In the genomic region with DNA sequence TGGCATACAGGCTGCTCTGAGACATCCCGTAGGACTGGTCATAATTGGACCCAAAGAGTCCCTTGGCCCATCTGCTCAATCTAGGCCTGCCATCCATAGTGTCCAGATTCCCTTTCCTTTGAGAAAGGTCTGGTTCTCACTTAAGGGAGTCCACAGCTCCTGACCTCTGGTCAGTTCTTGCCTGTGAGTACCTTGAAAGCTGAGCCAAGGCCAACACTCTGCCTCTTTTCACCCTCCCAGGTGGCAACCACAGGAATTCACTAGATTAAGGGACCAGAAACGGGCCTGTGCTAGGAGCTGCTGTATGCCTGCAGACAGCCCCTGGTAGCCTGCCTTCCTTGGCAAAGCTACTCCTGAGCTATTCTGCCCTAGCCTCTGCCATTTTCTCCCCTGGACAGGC, we compare ENCODE assay signal across 12 mouse cellular contexts. TPM values are rescaled to one million over a fixed set of nuclear protein-coding genes. Genes with fewer than 3 reads are reported as not detected.
DNase-seq lines count a peak whose midpoint lies in the region; ATAC-seq and TF ChIP-seq lines count a peak whose summit lies in the region.
"Had no signal": no experiment of that assay in that cellular context is flagged by ENCODE, and none has a peak within 500 bp of the region (broad histone marks: within the 10 kb centered on the region; RNA-seq: fewer than 3 reads in every experiment).

No protein-coding gene starts in this region.

- peaks cover 13% of the 10 kb centered on the region for H3K79me2 ChIP-seq in myocyte (ENCODE audit: control insufficient read depth, insufficient read depth)

- H3K4me2 ChIP-seq in heart, postnatal 0 days (ENCODE audit: low read depth, low read length), result peak overlapping the region; percentile 76
- peak overlapping the region; percentile 96 for H3K4me2 ChIP-seq in hindbrain, embryonic 14.5 days (replicated peaks)
- H3K4me2 ChIP-seq in hindbrain, embryonic 16.5 days (ENCODE audit: low read length), result peak overlapping the region; percentile 93; the same call in 1 of the 2 replicates
- peak overlapping the region; percentile 71 for H3K4me2 ChIP-seq in myocyte (ENCODE audit: low read depth)

- 38% methylated on average over 2 of the region's 2 CpGs for WGBS in heart, postnatal 0 days
- 75% methylated on average over 2 of the region's 2 CpGs for WGBS in hindbrain, embryonic 14.5 days
- WGBS in hindbrain, embryonic 16.5 days, result 64% methylated on average over 2 of the region's 2 CpGs

- H3K27me3 ChIP-seq in heart, postnatal 0 days (ENCODE audit: control insufficient read depth, insufficient read depth, low read length), result no peaks in the 10 kb centered on the region
- no peaks in the 10 kb centered on the region for H3K27me3 ChIP-seq in hindbrain, embryonic 14.5 days (ENCODE audit: control insufficient read depth, insufficient read depth, low read length)
- no peaks in the 10 kb centered on the region for H3K27me3 ChIP-seq in hindbrain, embryonic 16.5 days (replicated peaks; ENCODE audit: control insufficient read depth, insufficient read depth, low read length)
- H3K27me3 ChIP-seq in myocyte (ENCODE audit: control insufficient read depth, insufficient read depth, insufficient read length), result no peaks in the 10 kb centered on the region

- peaks cover 68% of the 10 kb centered on the region for H3K4me1 ChIP-seq in heart, postnatal 0 days (ENCODE audit: control insufficient read depth, insufficient read depth)
- H3K4me1 ChIP-seq in hindbrain, embryonic 14.5 days (replicated peaks; ENCODE audit: control insufficient read depth, insufficient read depth, low read length), result peaks cover 42% of the 10 kb centered on the region
- H3K4me1 ChIP-seq in hindbrain, embryonic 16.5 days (ENCODE audit: control insufficient read depth, insufficient read depth, low read depth, low read length), result peaks cover 36% of the 10 kb centered on the region

- H3K9me3 ChIP-seq in heart, postnatal 0 days (replicated peaks; ENCODE audit: control insufficient read depth, low read length), result no peaks in the 10 kb centered on the region
- H3K9me3 ChIP-seq in hindbrain, embryonic 14.5 days (ENCODE audit: control insufficient read depth, low read length), result no peaks in the 10 kb centered on the region
- H3K9me3 ChIP-seq in hindbrain, embryonic 16.5 days (ENCODE audit: control insufficient read depth, low read length), result no peaks in the 10 kb centered on the region
- H3K9me3 ChIP-seq: limb, embryonic 13.5 days had no signal

- TF ChIP-seq POLR2A in myocyte (IDR thresholded peaks at IDR 0.05; ENCODE audit: insufficient read length, low read depth), result no peak

- no peak for TF ChIP-seq CTCF in heart, postnatal 0 days (IDR thresholded peaks at IDR 0.05; ENCODE audit: low read depth)

- H3K27ac ChIP-seq in heart, postnatal 0 days (ENCODE audit: low read depth), result no peak overlapping the region
- no peak overlapping the region for H3K27ac ChIP-seq in hindbrain, embryonic 14.5 days
- H3K27ac ChIP-seq in hindbrain, embryonic 16.5 days (ENCODE audit: low read depth, low read length), result no peak overlapping the region
- H3K27ac ChIP-seq: limb, embryonic 13.5 days had no signal

- no peak for ATAC-seq in heart, postnatal 0 days (ENCODE audit: insufficient read depth, low read depth)
- no peak for ATAC-seq in hindbrain, embryonic 14.5 days (ENCODE audit: low FRiP score)
- ATAC-seq in hindbrain, embryonic 16.5 days, result no peak

- H3K36me3 ChIP-seq in heart, postnatal 0 days (replicated peaks; ENCODE audit: control insufficient read depth, insufficient read depth, low read length), result no peaks in the 10 kb centered on the region; the same call in 1 of the 2 replicates
- H3K36me3 ChIP-seq in hindbrain, embryonic 14.5 days (replicated peaks; ENCODE audit: control insufficient read depth, insufficient read depth), result no peaks in the 10 kb centered on the region
- no peaks in the 10 kb centered on the region for H3K36me3 ChIP-seq in hindbrain, embryonic 16.5 days (ENCODE audit: control insufficient read depth, insufficient read depth, low read length)
- H3K36me3 ChIP-seq in myocyte (ENCODE audit: control insufficient read depth, insufficient read depth), result no peaks in the 10 kb centered on the region
- H3K36me3 ChIP-seq: limb, embryonic 13.5 days had no signal

- no peak for DNase-seq in heart, postnatal 0 days (ENCODE audit: low spot score)
- no peak for DNase-seq in heart, adult 8-10 months (ENCODE audit: low spot score)
- no peak for DNase-seq in hindbrain, embryonic 14.5 days (ENCODE audit: low spot score)
- no peak for DNase-seq in ovary, adult 18-20 months (ENCODE audit: low spot score)
- DNase-seq in layer of hippocampus, postnatal 10 days (ENCODE audit: low spot score in 2 of 2), result no peak
- DNase-seq: adrenal gland, postnatal 14 days; cerebellum, adult 11-12 months; kidney, postnatal 10 days had no signal

- peak overlapping the region; percentile 92 for H3K9ac ChIP-seq in heart, postnatal 0 days (replicated peaks; ENCODE audit: low read depth, low read length)
- 0 out of 2 replicates have a peak overlapping the region, but pooled peaks have one; percentile 88 for H3K9ac ChIP-seq in hindbrain, embryonic 14.5 days
- H3K9ac ChIP-seq in hindbrain, embryonic 16.5 days (ENCODE audit: low read depth, low read length), result no peak overlapping the region
- H3K9ac ChIP-seq: limb, embryonic 13.5 days had no signal

- peak overlapping the region; percentile 83 for H3K4me3 ChIP-seq in heart, postnatal 0 days (ENCODE audit: low read depth, low read length)
- peak overlapping the region; percentile 93; the same call in 1 of the 2 replicates for H3K4me3 ChIP-seq in hindbrain, embryonic 14.5 days (replicated peaks; ENCODE audit: low read length)
- H3K4me3 ChIP-seq in hindbrain, embryonic 16.5 days (ENCODE audit: low read length), result no peak overlapping the region
- H3K4me3 ChIP-seq in myocyte, result peak overlapping the region; percentile 49

- TF ChIP-seq EP300 in heart, postnatal 0 days (IDR thresholded peaks at IDR 0.05; ENCODE audit: low read depth), result no peak

- H3ac ChIP-seq in myocyte (ENCODE audit: control insufficient read depth, insufficient read length), result no peak overlapping the region

TF ChIP-seq in myocyte, 11 proteins besides CTCF, POLR2A, EP300 and RAD21 (continues in another document):
- TF ChIP-seq REST (IDR thresholded peaks at IDR 0.05; ENCODE audit: insufficient read depth, insufficient read length) (no peak), SRF (IDR thresholded peaks at IDR 0.05; ENCODE audit: control insufficient read depth, insufficient read length, low read depth) (no peak), MYOG (IDR thresholded peaks at IDR 0.05; ENCODE audit: control insufficient read depth in 1 of 3, insufficient read depth in 1 of 3, insufficient read length in 2 of 3, low read depth in 2 of 3) (no peak), MAX (IDR thresholded peaks at IDR 0.05; ENCODE audit: low read depth) (no peak), MYOD1 (IDR thresholded peaks at IDR 0.05; ENCODE audit: control insufficient read depth in 1 of 3, insufficient read length in 2 of 3, low read depth in 2 of 3) (no peak), USF1 (IDR thresholded peaks at IDR 0.05; ENCODE audit: low read depth) (no peak)

RNA-seq across cellular contexts. Expression of gene Mmp15, which starts 2.5 kb away (rescaled TPM):
- 132 and 171 TPM in 2 replicates for total RNA-seq in heart, postnatal 0 days (2014; rRNA removed; ENCODE audit: low replicate concordance)
- polyA plus RNA-seq in heart, postnatal 0 days (2015; fragmentation: Nextera tagmentation; extraction: Ambion mirVana), result 30.1 and 32.9 TPM in 2 replicates
- total RNA-seq in heart, adult 8-10 months (2022), result 10 to 100 TPM; 57.6 to 63.2 (median 58.0) TPM
- 24.6 and 26.5 TPM in 2 replicates for polyA plus RNA-seq in hindbrain, embryonic 14.5 days (2014; fragmentation: Nextera tagmentation; extraction: Ambion mirVana)
- polyA plus RNA-seq in hindbrain, embryonic 16.5 days (2015; fragmentation: Nextera tagmentation; extraction: Ambion mirVana), result 15.7 and 18.4 TPM in 2 replicates
- 45.1 TPM for polyA plus RNA-seq in myocyte (2012; fragmentation: generic; extraction: Trizol)
- total RNA-seq in layer of hippocampus, postnatal 10 days (2021), result 10 to 100 TPM; 41.2 to 42.5 TPM

RNA-seq across cellular contexts. Expression of gene Usb1, which starts 22.5 kb away (rescaled TPM):
- total RNA-seq in heart, postnatal 0 days (2014; rRNA removed; ENCODE audit: low replicate concordance), result 37.3 and 49.0 TPM in 2 replicates
- polyA plus RNA-seq in heart, postnatal 0 days (2015; fragmentation: Nextera tagmentation; extraction: Ambion mirVana), result 28.8 and 29.6 TPM in 2 replicates
- total RNA-seq in heart, adult 8-10 months (2022), result 10 to 100 TPM; 11.3 to 14.0 (median 13.2) TPM
- 31.0 and 32.3 TPM in 2 replicates for polyA plus RNA-seq in hindbrain, embryonic 14.5 days (2014; fragmentation: Nextera tagmentation; extraction: Ambion mirVana)
- 35.7 and 39.8 TPM in 2 replicates for polyA plus RNA-seq in hindbrain, embryonic 16.5 days (2015; fragmentation: Nextera tagmentation; extraction: Ambion mirVana)
- 42.8 TPM for polyA plus RNA-seq in myocyte (2012; fragmentation: generic; extraction: Trizol)
- total RNA-seq in layer of hippocampus, postnatal 10 days (2021), result 10 to 100 TPM; 17.2 to 22.8 TPM

RNA-seq across cellular contexts. Expression of gene Zfp319, which starts 22.9 kb away (rescaled TPM):
- total RNA-seq in heart, postnatal 0 days (2014; rRNA removed; ENCODE audit: low replicate concordance), result 7.0 and 7.8 TPM in 2 replicates
- 3.0 and 3.6 TPM in 2 replicates for polyA plus RNA-seq in heart, postnatal 0 days (2015; fragmentation: Nextera tagmentation; extraction: Ambion mirVana)
- 1 to 10 TPM; 7.4 to 9.5 (median 7.9) TPM for total RNA-seq in heart, adult 8-10 months (2022)
- 14.2 and 15.9 TPM in 2 replicates for polyA plus RNA-seq in hindbrain, embryonic 14.5 days (2014; fragmentation: Nextera tagmentation; extraction: Ambion mirVana)
- 12.1 and 15.8 TPM in 2 replicates for polyA plus RNA-seq in hindbrain, embryonic 16.5 days (2015; fragmentation: Nextera tagmentation; extraction: Ambion mirVana)
- 7.4 TPM for polyA plus RNA-seq in myocyte (2012; fragmentation: generic; extraction: Trizol)
- total RNA-seq in layer of hippocampus, postnatal 10 days (2021), result 10 to 100 TPM; 18.1 to 19.4 TPM

RNA-seq across cellular contexts. Expression of gene Tepp, which starts 44.2 kb away (rescaled TPM):
- total RNA-seq in heart, postnatal 0 days (2014; rRNA removed; ENCODE audit: low replicate concordance), result not detected in 2 replicates
- polyA plus RNA-seq in heart, postnatal 0 days (2015; fragmentation: Nextera tagmentation; extraction: Ambion mirVana), result not detected in 2 replicates
- under 1 TPM in 1 of 4 experiments, not detected in 3; 0.57 TPM for total RNA-seq in heart, adult 8-10 months (2022)
- polyA plus RNA-seq in hindbrain, embryonic 14.5 days (2014; fragmentation: Nextera tagmentation; extraction: Ambion mirVana), result 2.2 and 2.9 TPM in 2 replicates
- 3.5 and 6.6 TPM in 2 replicates for polyA plus RNA-seq in hindbrain, embryonic 16.5 days (2015; fragmentation: Nextera tagmentation; extraction: Ambion mirVana)
- not detected for polyA plus RNA-seq in myocyte (2012; fragmentation: generic; extraction: Trizol)
- total RNA-seq in layer of hippocampus, postnatal 10 days (2021), result 1 to 10 TPM; 1.4 to 1.7 TPM
- total RNA-seq: adrenal gland, postnatal 14 days; hematopoietic stem cell, adult 5-6 weeks had no signal

RNA-seq across cellular contexts. Expression of gene Cngb1, which starts 48.2 kb away (rescaled TPM):
- total RNA-seq in heart, postnatal 0 days (2014; rRNA removed; ENCODE audit: low replicate concordance), result not detected in 2 replicates
- polyA plus RNA-seq in heart, postnatal 0 days (2015; fragmentation: Nextera tagmentation; extraction: Ambion mirVana), result 1.1 and 1.4 TPM in 2 replicates
- under 1 TPM; 0.14 to 0.63 (median 0.52) TPM for total RNA-seq in heart, adult 8-10 months (2022)
- polyA plus RNA-seq in hindbrain, embryonic 14.5 days (2014; fragmentation: Nextera tagmentation; extraction: Ambion mirVana), result 0.18 and 0.44 TPM in 2 replicates
- polyA plus RNA-seq in hindbrain, embryonic 16.5 days (2015; fragmentation: Nextera tagmentation; extraction: Ambion mirVana), result 0.25 and 0.69 TPM in 2 replicates
- polyA plus RNA-seq in myocyte (2012; fragmentation: generic; extraction: Trizol), result 0.07 TPM
- under 1 TPM; 0.87 to 0.91 TPM for total RNA-seq in layer of hippocampus, postnatal 10 days (2021)
